Mouse (Mus musculus) hindbrain, embryonic 16.5 days (tissue): ENCODE results near the gene Hist1h2ap. TPM values are rescaled to one million over a fixed set of nuclear protein-coding genes. Genes with fewer than 3 reads are reported as not detected.

Source experiments
- microRNA-seq: library from miRNA; unstranded; fragments of <30 nt; microRNA quantifications from one replicate; pipeline ENCODE4, GENCODE M21; 2017
- polyA plus RNA-seq: library from polyadenylated mRNA; unstranded; fragments of >200 nt; fragmentation: Nextera tagmentation; extraction: Ambion mirVana; gene quantifications from 2 replicates; pipeline ENCODE4 v1.2.1, GENCODE M21; 2015

Gene Hist1h2ap
- polyA plus RNA-seq, 1 experiment from 2014 or later = 530 TPM

Small RNAs within 50 kb of the gene (microRNA-seq; reads per million reads assigned to microRNA genes)
- gene Gm19658 (not detected), gene Gm44346 (not detected), gene Gm44466 (not detected)

Other genes with a start within 250 kb of the Hist1h2ap start
- not detected in 2 replicates for gene Olfr1362, start 219.5 kb downstream of the Hist1h2ap start, polyA plus RNA-seq
- 0.05 TPM in 1 of 2 replicates, not detected in the other for gene Olfr11, start 191.0 kb downstream of the Hist1h2ap start, polyA plus RNA-seq
- gene Olfr1361, start 170.1 kb downstream of the Hist1h2ap start, polyA plus RNA-seq = not detected in 2 replicates
- gene Olfr1360, start 156.1 kb downstream of the Hist1h2ap start, polyA plus RNA-seq = not detected in 2 replicates
- gene Olfr1359, start 135.4 kb downstream of the Hist1h2ap start, polyA plus RNA-seq = not detected in 2 replicates
- gene Hist1h2bl, start 117.4 kb downstream of the Hist1h2ap start, polyA plus RNA-seq = not detected in 2 replicates
- gene Hist1h2ai, start 117.1 kb downstream of the Hist1h2ap start, polyA plus RNA-seq = 5.1 and 6.5 TPM in 2 replicates
- gene Hist1h3h, start 115.8 kb downstream of the Hist1h2ap start, polyA plus RNA-seq = 0.98 TPM in 1 of 2 replicates, not detected in the other
- 0.50 and 1.2 TPM in 2 replicates for gene Hist1h2bm, start 111.5 kb downstream of the Hist1h2ap start, polyA plus RNA-seq
- gene Hist1h4j, start 98.4 kb downstream of the Hist1h2ap start, polyA plus RNA-seq = 0.35 and 0.55 TPM in 2 replicates
- gene Hist1h4k, start 83.0 kb downstream of the Hist1h2ap start, polyA plus RNA-seq = not detected in 2 replicates
- 3.3 and 4.8 TPM in 2 replicates for gene Hist1h2ak, start 79.7 kb downstream of the Hist1h2ap start, polyA plus RNA-seq
- gene Hist1h2bn, start 79.4 kb downstream of the Hist1h2ap start, polyA plus RNA-seq = not detected in 2 replicates
- 2.7 and 3.1 TPM in 2 replicates for gene Hist1h1b, start 52.9 kb downstream of the Hist1h2ap start, polyA plus RNA-seq
- gene Hist1h3i, start 50.1 kb downstream of the Hist1h2ap start, polyA plus RNA-seq = 19.4 and 19.7 TPM in 2 replicates
- 1.2 TPM in 1 of 2 replicates, not detected in the other for gene Hist1h2an, start 46.3 kb downstream of the Hist1h2ap start, polyA plus RNA-seq
- not detected in 2 replicates for gene Hist1h2bp, start 46.0 kb downstream of the Hist1h2ap start, polyA plus RNA-seq
- gene Hist1h2bq, start 23.3 kb downstream of the Hist1h2ap start, polyA plus RNA-seq = 4.0 and 4.4 TPM in 2 replicates
- not detected in 2 replicates for gene Hist1h2ao, start 23.0 kb downstream of the Hist1h2ap start, polyA plus RNA-seq
- gene Hist1h4m, start 21.8 kb downstream of the Hist1h2ap start, polyA plus RNA-seq = not detected in 2 replicates
- 2.9 and 4.2 TPM in 2 replicates for gene Hist1h4n, start 1.3 kb downstream of the Hist1h2ap start, polyA plus RNA-seq
- gene Hist1h2br, start 236 bp upstream of the Hist1h2ap start, polyA plus RNA-seq = 3.8 and 4.2 TPM in 2 replicates
- gene Zfp184, start 111.6 kb upstream of the Hist1h2ap start, polyA plus RNA-seq = 10.6 and 12.4 TPM in 2 replicates
- gene Pom121l2, start 147.7 kb upstream of the Hist1h2ap start, polyA plus RNA-seq = not detected in 2 replicates
- gene Prss16, start 176.2 kb upstream of the Hist1h2ap start, polyA plus RNA-seq = not detected in 2 replicates
- not detected in 2 replicates for gene Hist1h2ah, start 202.1 kb upstream of the Hist1h2ap start, polyA plus RNA-seq
- gene Hist1h2bk, start 202.4 kb upstream of the Hist1h2ap start, polyA plus RNA-seq = 0.70 and 0.87 TPM in 2 replicates
- 6.5 and 6.7 TPM in 2 replicates for gene Hist1h4i, start 207.9 kb upstream of the Hist1h2ap start, polyA plus RNA-seq
- 3.0 and 5.8 TPM in 2 replicates for gene Hist1h2ag, start 209.4 kb upstream of the Hist1h2ap start, polyA plus RNA-seq
- 2.2 and 2.5 TPM in 2 replicates for gene Hist1h2bj, start 209.7 kb upstream of the Hist1h2ap start, polyA plus RNA-seq